Mouse (Mus musculus) embryonic facial prominence, embryonic 11.5 days (tissue): ENCODE measurements at regions not wholly inside any gene's neighbourhood (a gene's known extent, or its start where the extent isn't known, plus 50 kb on each side); places are given as distances from the start of the nearest gene placed in this dataset.

ENCODE experiments used
- ATAC-seq: fragments of 200-750 bp; cut with Nextera tagmentation; replicated peaks from 2 replicates; pipeline ENCODE4 v1.8.0; 2017; ENCODE audit warnings: low read depth; ENCODE audit not compliant: insufficient number of reproducible peaks, low FRiP score, low TSS enrichment
- DNase-seq: peaks from one replicate; pipeline ENCODE4 v3.0.0-alpha.2; 2015; ENCODE audit warnings: low spot score
- H3K27ac ChIP-seq: fragments of 300-500 bp; sonication (generic); replicated peaks from 2 replicates; pipeline ENCODE4 v1.5.1; 2014; ENCODE audit warnings: mild to moderate bottlenecking, low read depth, low read length, control low read depth
- H3K27me3 ChIP-seq: fragments of 300-500 bp; sonication (generic); 2 replicates; pipeline ENCODE4 v1.6.1; 2014; ENCODE audit warnings: mild to moderate bottlenecking, low read length, moderate library complexity, mixed read lengths; ENCODE audit not compliant: control insufficient read depth, insufficient read depth
- H3K36me3 ChIP-seq: fragments of 300-500 bp; sonication (generic); replicated peaks from 2 replicates; pipeline ENCODE4 v1.6.1; 2014; ENCODE audit warnings: low read depth, mild to moderate bottlenecking, low read length, moderate library complexity, mixed read lengths; ENCODE audit not compliant: control insufficient read depth, insufficient read depth
- H3K4me1 ChIP-seq: fragments of 300-500 bp; sonication (generic); 2 replicates; pipeline ENCODE4 v1.6.1; 2014; ENCODE audit warnings: low read length, mixed read lengths; ENCODE audit not compliant: control insufficient read depth, insufficient read depth
- H3K4me2 ChIP-seq: fragments of 300-500 bp; sonication (generic); 2 replicates; pipeline ENCODE4 v1.6.1; 2014; ENCODE audit warnings: low read depth, mild to moderate bottlenecking, control low read depth, low read length, moderate library complexity
- H3K4me3 ChIP-seq: fragments of 300-500 bp; sonication (generic); 2 replicates; pipeline ENCODE4 v1.5.1; 2014; ENCODE audit warnings: low read depth, low read length, control low read depth
- H3K9ac ChIP-seq: fragments of 300-500 bp; sonication (generic); replicated peaks from 2 replicates; pipeline ENCODE4 v1.6.1; 2014; ENCODE audit warnings: mild to moderate bottlenecking, control low read depth, low read length
- H3K9me3 ChIP-seq: fragments of 300-500 bp; sonication (generic); replicated peaks from 2 replicates; pipeline ENCODE4 v1.6.1; 2016; ENCODE audit warnings: mild to moderate bottlenecking, low read length, inconsistent platforms, mixed read lengths; ENCODE audit not compliant: control insufficient read depth
- WGBS: fragments of 180-500 bp; shearing (Covaris S2); extraction: QIAGEN DNeasy Blood & Tissue Kit; methylation state at CpG from one replicate; pipeline ENCODE4 v1.1.7; 2014; 5-methylcytosine and 5-hydroxymethylcytosine counted together

- 54% methylated on average over 25 of the region's 25 CpGs for WGBS
- ATAC-seq (no peak), DNase-seq (no peak)
- H3K27me3 ChIP-seq: no peaks in the 10 kb centered on the region
- no peak overlapping the region for H3K9ac ChIP-seq
- H3K27ac ChIP-seq: no peak overlapping the region; the same call in 1 of the 2 replicates
- H3K9me3 ChIP-seq: no peaks in the 10 kb centered on the region
- no peaks in the 10 kb centered on the region; the same call in 1 of the 2 replicates for H3K4me1 ChIP-seq
- no peak overlapping the region for H3K4me2 ChIP-seq
- no peak overlapping the region for H3K4me3 ChIP-seq
- H3K36me3 ChIP-seq: no peaks in the 10 kb centered on the region
These were observed 132.6 kb upstream of the Frg1 start for GRCm38 (mm10) chr8:41549220-41550094.

- Histone ChIP-seq H3K9ac (no peak overlapping the region), H3K36me3 (no peaks in the 10 kb centered on the region), H3K9me3 (no peaks in the 10 kb centered on the region), H3K4me2 (no peak overlapping the region), H3K27ac (no peak overlapping the region), H3K4me3 (no peak overlapping the region), H3K4me1 (no peaks in the 10 kb centered on the region; the same call in 1 of the 2 replicates), H3K27me3 (no peaks in the 10 kb centered on the region)
- ATAC-seq: peak; percentile 81
- peak; percentile 90 for DNase-seq
- WGBS: 36% methylated on average over 7 of the region's 7 CpGs
These were observed 131.0 kb upstream of the Frg1 start for GRCm38 (mm10) chr8:41547730-41548368.

- DNase-seq: no peak
- Histone ChIP-seq H3K27me3 (no peaks in the 10 kb centered on the region), H3K9ac (no peak overlapping the region), H3K4me1 (no peaks in the 10 kb centered on the region), H3K27ac (no peak overlapping the region), H3K36me3 (no peaks in the 10 kb centered on the region), H3K4me2 (no peak overlapping the region), H3K4me3 (no peak overlapping the region), H3K9me3 (no peaks in the 10 kb centered on the region)
- 84% methylated on average over 5 of the region's 5 CpGs for WGBS
- ATAC-seq: no peak
These were observed 115.3 kb upstream of the Frg1 start for GRCm38 (mm10) chr8:41532212-41532611.

DNA sequence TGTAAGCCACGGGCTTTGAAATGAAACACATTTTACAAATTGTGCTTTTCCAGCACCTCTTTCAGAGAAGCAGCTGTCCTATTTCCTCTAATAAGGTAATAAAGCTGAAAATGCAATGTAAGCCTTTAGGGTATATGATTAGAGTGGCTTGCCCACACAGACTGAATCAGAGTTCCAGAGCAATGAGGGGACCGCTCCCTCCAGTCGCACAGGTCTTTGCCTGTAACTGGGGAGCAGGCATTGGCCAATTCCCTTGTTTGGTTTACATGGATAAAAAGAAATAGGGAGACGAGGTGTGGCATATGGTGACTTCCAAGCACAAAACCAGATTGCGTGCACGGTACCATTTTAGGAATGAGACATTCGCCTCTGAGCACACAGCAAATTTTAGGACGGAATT, 112.7 kb upstream of the Frg1 start:
- Histone ChIP-seq H3K9ac (no peak overlapping the region), H3K27me3 (no peaks in the 10 kb centered on the region), H3K36me3 (no peaks in the 10 kb centered on the region), H3K9me3 (no peaks in the 10 kb centered on the region), H3K27ac (no peak overlapping the region), H3K4me1 (no peaks in the 10 kb centered on the region), H3K4me2 (no peak overlapping the region), H3K4me3 (no peak overlapping the region)
- DNase-seq (no peak), ATAC-seq (no peak)
- WGBS: 89% methylated on average over 8 of the region's 8 CpGs

DNA sequence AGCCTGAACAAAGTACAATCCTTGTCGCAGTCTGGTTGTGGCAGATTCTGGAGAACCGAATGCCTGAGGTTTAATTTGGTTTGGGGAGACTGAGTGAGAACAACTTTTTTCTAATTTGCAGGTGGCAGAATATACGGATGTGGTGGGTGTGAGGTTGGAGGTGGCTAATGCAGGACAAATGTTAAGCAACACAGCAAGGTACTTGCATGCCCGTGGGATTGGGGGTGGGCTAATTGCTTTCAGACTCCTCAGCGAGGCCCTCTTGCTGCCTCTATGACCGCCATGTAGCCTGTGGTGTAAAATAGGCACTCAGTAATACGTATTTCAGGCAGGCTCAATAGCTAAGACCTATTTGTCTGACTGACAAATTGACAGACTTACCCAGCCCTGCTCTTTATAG, 109.4 kb upstream of the Frg1 start:
- H3K4me2 ChIP-seq: no peak overlapping the region

DNA sequence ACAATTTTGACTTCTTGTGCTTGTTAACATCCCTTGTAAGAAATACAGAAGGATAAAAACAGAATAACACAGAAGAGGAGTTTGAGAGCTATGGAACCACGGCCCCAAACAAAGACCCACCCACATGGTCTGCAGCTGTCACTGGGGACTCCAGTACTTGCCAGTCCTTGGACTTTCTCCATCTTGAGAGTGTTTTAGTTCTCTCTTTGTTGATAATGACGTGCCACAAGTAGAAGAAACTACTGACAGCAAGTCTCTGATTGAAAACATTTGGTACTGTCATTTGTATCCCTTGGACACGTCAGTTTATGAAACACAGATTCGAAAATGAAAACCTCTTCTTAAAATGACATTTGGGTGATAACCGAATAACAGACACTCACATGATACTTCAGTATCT, 68.3 kb upstream of the Frg1 start:
- no peak overlapping the region for H3K27ac ChIP-seq
- no peak for ATAC-seq
- H3K4me2 ChIP-seq: no peak overlapping the region
- H3K4me3 ChIP-seq: no peak overlapping the region
- no peak overlapping the region for H3K9ac ChIP-seq
- DNase-seq: no peak
- H3K9me3 ChIP-seq: no peaks in the 10 kb centered on the region
- 83% methylated on average over 5 of the region's 5 CpGs for WGBS
- H3K36me3 ChIP-seq: no peaks in the 10 kb centered on the region
- H3K4me1 ChIP-seq: no peaks in the 10 kb centered on the region
- H3K27me3 ChIP-seq: no peaks in the 10 kb centered on the region

More for the DNA sequence above, 109.4 kb upstream of the Frg1 start:
- H3K27me3 ChIP-seq: no peaks in the 10 kb centered on the region
- no peaks in the 10 kb centered on the region for H3K36me3 ChIP-seq
- no peaks in the 10 kb centered on the region for H3K9me3 ChIP-seq
- H3K27ac ChIP-seq: no peak overlapping the region
- 43% methylated on average over 7 of the region's 7 CpGs for WGBS
- DNase-seq: peak; percentile 18
- H3K4me3 ChIP-seq: no peak overlapping the region
- no peaks in the 10 kb centered on the region for H3K4me1 ChIP-seq
- ATAC-seq: no peak; the same call in 1 of the 2 replicates
- no peak overlapping the region for H3K9ac ChIP-seq

DNA sequence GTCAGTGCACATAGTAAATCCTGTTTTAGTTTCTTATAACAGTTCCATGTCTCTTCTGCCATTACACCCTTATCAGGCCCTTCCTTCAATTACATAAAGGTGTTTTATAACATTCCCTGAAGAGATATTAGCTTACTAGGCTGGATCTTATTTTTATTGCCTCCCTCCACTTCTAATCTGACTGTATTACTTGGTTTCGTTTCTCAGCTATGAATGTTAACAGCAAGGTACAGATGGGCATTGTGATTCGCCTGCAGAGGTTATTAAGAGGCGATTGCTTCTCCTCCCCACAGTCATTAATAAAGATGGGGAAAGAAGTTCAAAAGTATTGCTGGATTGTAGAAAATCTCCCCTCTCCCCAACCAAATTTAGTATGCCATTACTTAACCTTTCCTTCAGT, 66.4 kb upstream of the Frg1 start:
- no peak overlapping the region for H3K4me2 ChIP-seq
- no peak overlapping the region for H3K9ac ChIP-seq
- ATAC-seq (no peak), DNase-seq (no peak)
- no peaks in the 10 kb centered on the region for H3K4me1 ChIP-seq
- no peaks in the 10 kb centered on the region for H3K27me3 ChIP-seq
- no peak overlapping the region for H3K27ac ChIP-seq
- no peaks in the 10 kb centered on the region for H3K36me3 ChIP-seq
- H3K4me3 ChIP-seq: no peak overlapping the region
- 76% methylated on average over 3 of the region's 3 CpGs for WGBS
- no peaks in the 10 kb centered on the region for H3K9me3 ChIP-seq

GRCm38 (mm10) chr8:41472992-41473699, 56.3 kb upstream of the Frg1 start:
- whole genome bisulfite sequencing: 59% methylated on average over 8 of the region's 8 CpGs
- Histone ChIP-seq H3K4me2 (no peak overlapping the region), H3K27ac (no peak overlapping the region), H3K36me3 (no peaks in the 10 kb centered on the region), H3K4me3 (no peak overlapping the region), H3K9ac (no peak overlapping the region), H3K4me1 (no peaks in the 10 kb centered on the region), H3K27me3 (no peaks in the 10 kb centered on the region), H3K9me3 (no peaks in the 10 kb centered on the region)
- ATAC-seq (no peak), DNase-seq (no peak)
